ENCODE assay signal across 20 mouse cellular contexts in genomic region chr9:106504246-106504645, GRCm38 (mm10). TPM values are rescaled to one million over a fixed set of nuclear protein-coding genes. Genes with fewer than 3 reads are reported as not detected.
A peak's percentile ranks its signal among the peaks of the same experiment; 100 is the strongest.
DNase-seq lines count a peak whose midpoint lies in the region; TF ChIP-seq lines count a peak whose summit lies in the region.
"Had no signal": no experiment of that assay in that cellular context is flagged by ENCODE, and none has a peak within 500 bp of the region (broad histone marks: within the 10 kb centered on the region; RNA-seq: fewer than 3 reads in every experiment).

No protein-coding gene starts in this region.

- 0 out of 4 replicates have a peak overlapping the region, but pooled peaks of 1 of the 2 experiments have one; percentile 19 for H3K4me3 ChIP-seq in ES-E14 (ENCODE audit: insufficient read depth in 1 of 2, low read depth in 1 of 2, low read length in 2 of 2, poor library complexity in 1 of 2, severe bottlenecking in 1 of 2)
- H3K4me3 ChIP-seq: embryonic facial prominence, embryonic 10.5 days; embryonic facial prominence, embryonic 12.5 days; forebrain, embryonic 13.5 days; forebrain, embryonic 15.5 days had no signal

- no peaks in the 10 kb centered on the region for H3K9me3 ChIP-seq in ES-E14 (ENCODE audit: control insufficient read depth, insufficient read depth, low read depth, low read length)
- H3K9me3 ChIP-seq: embryonic facial prominence, embryonic 10.5 days; embryonic facial prominence, embryonic 12.5 days; forebrain, embryonic 13.5 days; forebrain, embryonic 15.5 days had no signal

- no peaks in the 10 kb centered on the region for H3K4me1 ChIP-seq in ES-E14 (ENCODE audit: control insufficient read depth in 2 of 2, insufficient read depth in 2 of 2, low read length in 2 of 2, poor library complexity in 1 of 2)
- H3K4me1 ChIP-seq: embryonic facial prominence, embryonic 10.5 days; embryonic facial prominence, embryonic 12.5 days; forebrain, embryonic 13.5 days; forebrain, embryonic 15.5 days had no signal

- in situ Hi-C loops in ES-E14 (cut with MboI; ENCODE audit: low sequenced_read_pairs in 2 of 2, unreplicated experiment in 2 of 2), result no loop called here

- H3K36me3 ChIP-seq in ES-E14 (ENCODE audit: control insufficient read depth, insufficient read depth, low read length, poor library complexity, severe bottlenecking), result no peaks in the 10 kb centered on the region
- H3K36me3 ChIP-seq: embryonic facial prominence, embryonic 10.5 days; embryonic facial prominence, embryonic 12.5 days; forebrain, embryonic 15.5 days had no signal

- intact Hi-C loops in left cerebral cortex, postnatal 14 days (cut with DNase I), result no loop called here

- H3K27ac ChIP-seq in ES-E14 (ENCODE audit: insufficient read depth, low read depth, low read length, poor library complexity, severe bottlenecking), result no peak overlapping the region
- H3K27ac ChIP-seq: embryonic facial prominence, embryonic 10.5 days; embryonic facial prominence, embryonic 12.5 days; forebrain, embryonic 13.5 days; forebrain, embryonic 15.5 days had no signal

- H3K9ac ChIP-seq in ES-E14 (ENCODE audit: insufficient read depth, low read depth, low read length, poor library complexity, severe bottlenecking), result no peak overlapping the region; the same call in 1 of the 2 replicates
- H3K9ac ChIP-seq: embryonic facial prominence, embryonic 12.5 days; forebrain, embryonic 13.5 days; forebrain, embryonic 15.5 days; forebrain, postnatal 0 days had no signal

- peak; percentile 53 for DNase-seq in ES-CJ7 (ENCODE audit: low read depth, low spot score)
- peak; percentile 26 for DNase-seq in ES-E14 (ENCODE audit: low read depth, low spot score)
- peak; percentile 61 for DNase-seq in R1 (ENCODE audit: low read depth, low spot score)
- DNase-seq in natural killer cell, adult 2 months (ENCODE audit: low spot score in 2 of 2), result no peak
- no peak for DNase-seq in spleen, postnatal 14 days (ENCODE audit: low spot score in 2 of 2)
- no peak for DNase-seq in left cerebral cortex, postnatal 14 days (ENCODE audit: low spot score in 2 of 2)
- DNase-seq: adrenal gland, adult 8-10 months; adrenal gland, postnatal 14 days; adrenal gland, postnatal 36 days; cerebellum, adult 11-12 months; cerebellum, adult 2 months; cerebellum, adult 9-10 months; cerebellum, postnatal 10 days; cerebellum, postnatal 25 days; forebrain, postnatal 0 days had no signal

TF ChIP-seq in ES-E14, 5 proteins besides CTCF, POLR2A, EP300 and RAD21:
- no peak for TF ChIP-seq HCFC1 (IDR thresholded peaks at IDR 0.05; ENCODE audit: borderline replicate concordance, insufficient read depth, low read length)
- no peak for TF ChIP-seq MAFK (IDR thresholded peaks at IDR 0.05; ENCODE audit: insufficient read depth, low read depth, low read length)
- TF ChIP-seq ZC3H11A (IDR thresholded peaks at IDR 0.05; ENCODE audit: borderline replicate concordance, low read depth, low read length), result no peak
- no peak for TF ChIP-seq CHD2 (IDR thresholded peaks at IDR 0.05; ENCODE audit: low read depth, low read length)
- no peak for TF ChIP-seq ZNF384 (IDR thresholded peaks at IDR 0.05; ENCODE audit: low read depth, low read length)

RNA-seq across cellular contexts. Expression of gene Iqcf1, which starts 4.5 kb away (rescaled TPM):
- total RNA-seq in ES-E14 (2012; rRNA removed), result 1.7 TPM in 1 of 2 replicates, not detected in the other
- not detected for total RNA-seq in left cerebral cortex, postnatal 14 days (2021)
- total RNA-seq: adrenal gland, adult 18-20 months; adrenal gland, adult 8-10 months; adrenal gland, postnatal 14 days; adrenal gland, postnatal 36 days; forebrain, postnatal 0 days had no signal

RNA-seq across cellular contexts. Expression of gene Iqcf5, which starts 10.1 kb away (rescaled TPM):
- 0.89 TPM in 1 of 2 replicates, not detected in the other for total RNA-seq in ES-E14 (2012; rRNA removed)
- 1 to 10 TPM in 1 of 2 experiments, not detected in 1; 1.7 TPM for total RNA-seq in left cerebral cortex, postnatal 14 days (2021)
- total RNA-seq: adrenal gland, adult 18-20 months; adrenal gland, adult 8-10 months; adrenal gland, postnatal 14 days; adrenal gland, postnatal 36 days; forebrain, postnatal 0 days had no signal

RNA-seq across cellular contexts. Expression of gene Parp3, which starts 27.5 kb away (rescaled TPM):
- total RNA-seq in ES-E14 (2012; rRNA removed), result 2.2 and 6.0 TPM in 2 replicates
- 1 to 10 TPM; 3.3 to 3.5 TPM for total RNA-seq in left cerebral cortex, postnatal 14 days (2021)

RNA-seq across cellular contexts. Expression of gene Rrp9, which starts 28.5 kb away (rescaled TPM):
- 187 and 223 TPM in 2 replicates for total RNA-seq in ES-E14 (2012; rRNA removed)
- 10 to 100 TPM; 34.1 to 47.5 TPM for total RNA-seq in left cerebral cortex, postnatal 14 days (2021)

RNA-seq across cellular contexts. Expression of gene Gpr62, which starts 38.5 kb away (rescaled TPM):
- total RNA-seq in ES-E14 (2012; rRNA removed), result 0.22 and 0.58 TPM in 2 replicates
- 1 to 10 TPM; 3.7 to 5.8 TPM for total RNA-seq in left cerebral cortex, postnatal 14 days (2021)
- total RNA-seq: adrenal gland, postnatal 14 days had no signal

Comparison
In these comparisons a context has a peak if more than half of its experiments do, and no peak if none do; other contexts are left out.
1. DNase-seq: peak in ES-CJ7 (single experiment), ES-E14 (single experiment) and R1 (single experiment); none in natural killer cell, adult 2 months (0 of 2), spleen, postnatal 14 days (0 of 2) and left cerebral cortex, postnatal 14 days (0 of 2).